Mouse (Mus musculus): ENCODE data around the gene Cth.

DNA sequence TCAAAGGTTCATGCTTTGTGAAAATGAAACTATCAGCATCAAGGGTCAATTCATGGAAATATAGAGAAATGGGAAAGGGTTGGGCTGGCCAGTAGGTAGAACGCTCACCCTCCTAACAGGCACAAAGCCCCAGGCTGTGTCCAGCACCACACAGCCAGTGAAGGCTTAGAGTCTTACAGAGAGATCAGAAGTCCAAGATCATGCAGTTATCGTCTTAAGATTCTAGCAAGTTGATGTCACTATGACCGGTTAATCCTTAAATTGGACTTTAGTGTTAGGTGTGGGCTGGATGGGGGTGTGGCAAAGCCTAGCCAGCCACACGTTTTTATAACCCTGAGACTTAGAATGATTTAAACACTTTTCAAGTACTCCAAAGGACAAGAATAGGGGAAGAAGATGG is 58.6 kb downstream of the Cth start:
- TF ChIP-seq CTCF (IDR thresholded peaks at IDR 0.05; ENCODE audit: borderline replicate concordance, control insufficient read depth, extremely low read depth, insufficient read depth, low read length, poor library complexity) = no peak
- TF ChIP-seq POLR2A (IDR thresholded peaks at IDR 0.05; ENCODE audit: control insufficient read depth, extremely low read depth, insufficient read depth, low read length, poor library complexity) = no peak
